Mouse (Mus musculus): ENCODE measurements around the gene Gm49403.

Gm49403 gene

DNA sequence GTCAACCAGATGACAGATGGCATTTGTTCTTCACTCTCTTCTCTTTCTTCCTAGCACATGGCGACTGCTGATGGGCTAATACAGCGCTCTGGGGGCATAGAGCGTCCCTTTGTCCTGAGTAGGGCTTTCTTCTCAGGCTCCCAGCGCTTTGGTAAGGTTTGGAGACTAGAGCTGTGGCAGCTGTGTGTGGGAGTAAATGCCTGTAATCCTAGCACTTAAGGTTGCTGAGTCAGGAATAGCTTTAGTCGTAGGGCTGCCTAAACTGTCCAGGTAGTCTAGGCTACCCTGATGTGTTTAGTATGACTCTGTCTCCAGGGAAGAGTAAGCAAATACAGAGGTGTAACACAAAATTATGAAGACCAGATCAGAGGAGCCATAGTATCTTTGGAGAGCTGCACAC lies 28.1 kb downstream of the Gm49403 start:
- no peak for DNase-seq (ENCODE audit: low spot score in 2 of 2)

DNA sequence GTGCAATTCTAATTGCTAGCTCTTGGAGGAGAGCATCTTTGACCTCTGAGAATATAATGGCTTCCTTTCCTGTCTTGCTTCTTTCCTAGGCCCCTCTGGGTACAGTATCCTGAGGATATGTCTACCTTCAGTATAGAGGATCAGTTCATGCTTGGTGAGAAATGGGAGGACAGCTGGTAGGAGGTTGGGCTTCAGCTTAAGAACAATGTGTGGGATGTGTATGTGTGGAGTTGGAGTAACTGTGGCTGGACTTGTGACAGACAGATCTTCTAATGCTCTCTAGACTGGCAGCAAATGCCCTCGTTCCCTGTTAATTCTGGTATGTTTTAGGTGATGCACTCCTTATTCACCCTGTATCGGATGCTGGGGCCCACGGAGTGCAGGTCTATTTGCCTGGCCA lies 30.5 kb downstream of the Gm49403 start:
- no peak for DNase-seq (ENCODE audit: low spot score in 2 of 2)

DNA sequence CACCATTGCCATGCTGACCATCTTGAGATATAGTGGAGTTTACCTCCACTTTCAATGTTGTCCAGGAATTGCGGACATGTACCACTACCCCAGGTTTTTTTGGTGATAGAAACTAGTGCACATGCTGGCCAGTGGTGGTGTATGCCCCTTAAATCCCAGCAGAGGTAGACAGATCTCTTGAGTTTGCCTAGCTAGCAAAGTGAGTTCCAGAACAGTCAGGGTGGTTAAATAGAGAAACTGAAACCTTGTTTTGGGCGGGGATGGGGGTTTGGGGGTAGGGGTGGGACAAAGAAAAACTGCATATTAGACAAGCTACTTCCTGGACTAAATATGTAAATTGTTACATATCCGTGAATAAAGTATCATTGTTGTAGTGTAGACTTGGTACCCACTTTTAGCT lies 35.3 kb downstream of the Gm49403 start:
- DNase-seq (ENCODE audit: low spot score in 2 of 2): no peak

DNA sequence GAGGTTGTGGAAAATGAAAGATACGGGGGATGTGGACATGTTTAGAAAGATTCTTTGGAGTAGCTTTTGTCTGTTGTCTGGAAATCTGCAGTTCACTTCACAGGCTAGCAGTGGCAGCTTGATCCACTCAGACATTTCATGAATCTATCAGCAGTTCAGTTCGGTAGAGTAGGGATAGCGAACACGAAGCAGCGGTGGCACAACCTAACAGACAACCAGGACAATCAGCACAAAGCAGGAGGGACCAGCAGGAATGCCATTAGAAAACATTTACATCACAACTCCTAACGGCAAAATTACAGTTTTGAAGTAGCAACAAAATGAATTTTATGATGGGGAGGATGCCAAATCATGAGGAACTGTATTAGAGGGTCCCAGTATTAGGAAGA lies 35.9 kb downstream of the Gm49403 start:
- DNase-seq (ENCODE audit: low spot score in 2 of 2): no peak

DNA sequence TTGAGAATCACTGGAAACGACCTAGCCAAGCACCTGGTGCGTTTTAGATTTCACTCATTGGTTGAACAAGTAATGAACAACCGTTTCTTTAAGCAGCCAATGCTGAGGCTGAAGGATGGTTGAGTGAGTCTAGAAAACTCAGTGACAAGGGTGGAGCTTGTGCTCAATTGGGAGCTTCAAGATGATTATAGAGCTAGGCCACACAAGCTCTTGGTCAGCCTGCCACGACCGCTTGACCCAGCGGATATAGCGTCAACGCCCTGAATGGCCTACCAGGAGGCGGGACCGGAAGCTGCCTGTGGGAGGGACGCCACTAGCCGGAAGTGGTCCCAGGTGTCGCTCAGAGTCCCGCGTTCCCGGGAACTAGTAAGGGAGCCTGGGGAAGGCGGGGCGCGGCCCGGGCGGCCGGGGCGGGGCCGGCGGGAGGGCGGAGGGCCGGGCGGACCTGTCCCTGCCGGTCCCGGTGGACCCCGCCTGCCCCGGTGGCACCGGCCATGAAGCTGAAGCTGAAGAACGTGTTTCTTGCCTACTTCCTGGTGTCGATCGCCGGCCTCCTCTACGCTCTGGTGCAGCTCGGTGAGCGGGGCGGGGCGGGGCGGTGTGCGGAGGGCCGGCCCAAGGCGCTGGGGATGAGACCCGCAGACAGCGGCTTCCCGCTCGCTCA lies 36.5 kb downstream of the Gm49403 start, which contains the start of gene B3gat3:
Gene B3gat3 (plus strand): TSS at position 302 of the 664 bp plus-strand sequence.
- peak; percentile 88 to 91 for DNase-seq (ENCODE audit: low spot score in 2 of 2)

DNA sequence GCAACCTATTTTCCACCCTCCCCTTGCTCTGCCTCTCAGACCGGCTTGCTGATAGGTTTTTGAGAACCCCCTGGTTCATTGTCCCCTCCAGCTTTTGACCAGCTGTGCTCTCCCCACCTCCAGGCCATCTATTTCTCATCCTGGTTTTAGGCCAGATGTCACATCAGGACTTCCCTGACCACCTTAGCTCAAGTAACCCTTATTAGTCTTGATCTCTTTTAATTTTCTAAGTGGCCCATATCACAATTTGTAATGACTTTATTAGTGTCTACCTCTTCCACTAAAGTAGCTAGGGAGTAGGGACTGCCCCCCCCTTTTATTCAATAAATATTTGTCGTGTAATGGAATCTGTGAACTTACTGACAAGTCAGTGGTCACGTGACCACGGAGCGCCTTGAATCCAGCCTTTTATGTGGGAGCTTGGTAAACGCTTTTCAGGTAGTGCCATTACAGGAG lies 37.1 kb downstream of the Gm49403 start:
- DNase-seq (ENCODE audit: low spot score in 2 of 2): no peak

DNA sequence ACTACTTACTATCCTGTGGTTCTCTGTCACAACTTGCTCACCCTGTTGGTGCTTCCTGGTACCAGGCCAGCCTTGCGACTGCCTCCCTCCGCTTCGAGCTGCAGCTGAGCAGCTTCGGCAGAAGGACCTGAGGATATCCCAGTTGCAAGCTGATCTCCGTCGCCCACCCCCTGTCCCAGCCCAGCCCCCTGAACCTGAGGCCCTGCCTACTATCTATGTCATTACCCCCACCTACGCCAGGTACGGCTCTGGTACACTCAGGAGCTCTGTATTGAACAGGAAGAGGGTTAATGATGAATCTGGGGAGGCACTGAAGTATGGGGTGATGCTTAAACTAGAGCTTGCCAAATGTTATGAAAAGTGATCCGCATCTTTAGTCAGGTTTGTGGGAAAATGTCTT lies 38.0 kb downstream of the Gm49403 start:
- no peak for DNase-seq (ENCODE audit: low spot score in 2 of 2)

DNA sequence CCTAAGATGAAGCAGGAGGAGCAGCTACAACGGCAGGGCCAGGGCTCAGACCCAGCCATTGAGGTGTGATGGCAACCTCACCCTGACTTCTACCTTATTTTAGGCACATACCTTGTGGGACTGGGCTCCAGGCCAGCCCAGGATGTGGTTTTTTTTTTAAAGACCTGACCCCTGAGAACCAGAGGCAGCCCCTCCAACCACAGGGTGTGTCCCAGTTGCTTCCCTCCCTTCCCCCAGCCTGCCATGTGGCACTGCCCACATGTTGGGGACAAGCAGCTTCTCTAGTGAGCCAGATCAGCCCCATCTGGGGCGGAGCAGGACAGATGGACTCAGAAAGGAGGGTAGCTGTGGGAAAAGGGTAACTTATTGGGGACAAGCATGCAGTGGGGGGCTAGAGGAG lies 43.0 kb downstream of the Gm49403 start:
- no peak for DNase-seq (ENCODE audit: low spot score in 2 of 2)

DNA sequence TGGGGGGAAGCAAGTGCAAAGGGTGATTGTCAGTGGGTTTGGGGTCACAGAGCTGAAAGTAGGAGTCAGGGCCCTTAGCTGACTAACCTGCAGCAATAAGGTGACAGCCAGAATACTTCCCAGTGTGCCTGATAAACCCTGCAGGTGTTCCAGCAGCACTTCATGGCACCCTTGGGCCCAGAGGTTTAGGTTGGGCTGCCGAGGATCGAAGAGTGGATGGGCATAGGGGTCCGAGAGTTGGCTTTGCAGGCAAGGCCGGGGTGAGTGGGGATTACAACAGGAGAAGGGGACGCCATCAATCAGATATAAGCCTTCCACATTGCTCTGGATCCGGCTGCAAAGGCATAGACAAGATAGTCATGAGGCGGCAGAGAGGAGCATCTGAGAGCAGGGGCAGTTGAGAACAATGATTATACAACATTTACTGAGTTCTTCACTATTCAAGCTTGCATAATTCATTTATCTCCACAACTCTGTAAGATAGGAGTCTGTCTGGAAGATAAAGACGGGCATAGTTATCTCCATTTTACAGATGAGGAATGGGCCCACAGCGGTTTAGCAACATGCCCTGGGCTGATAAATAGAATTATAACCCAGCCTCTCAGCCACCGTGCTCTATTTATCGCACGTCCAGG lies 44.3 kb downstream of the Gm49403 start:
- DNase-seq (ENCODE audit: low spot score in 2 of 2): no peak

DNA sequence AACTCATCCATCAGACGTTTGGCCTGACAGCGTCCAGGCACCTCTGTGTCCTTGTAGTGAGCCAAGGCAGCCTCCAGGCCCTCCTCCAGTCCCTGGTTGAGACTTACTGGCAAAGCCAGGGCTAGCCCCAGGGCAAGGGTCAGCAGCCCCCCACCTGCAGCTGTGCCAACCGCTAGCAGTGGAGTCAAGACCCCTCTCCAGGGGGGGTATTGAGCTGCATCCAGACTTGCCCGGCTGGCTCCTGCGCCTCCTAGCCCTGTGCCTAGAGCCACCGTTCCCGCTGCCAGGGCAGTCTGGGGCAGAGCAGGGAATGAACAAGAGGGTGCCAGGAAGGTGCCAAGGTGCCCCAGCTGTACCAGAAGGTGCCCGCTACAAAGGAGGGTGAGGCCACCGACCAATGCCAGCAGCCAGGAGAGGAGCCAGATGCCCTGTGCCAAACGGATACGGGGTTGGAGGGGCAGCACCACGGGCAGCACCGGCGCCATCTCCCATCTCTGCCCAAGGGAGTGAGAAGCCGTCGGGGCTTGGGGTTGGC lies 45.0 kb downstream of the Gm49403 start:
- no peak for DNase-seq (ENCODE audit: low spot score in 2 of 2)

DNA sequence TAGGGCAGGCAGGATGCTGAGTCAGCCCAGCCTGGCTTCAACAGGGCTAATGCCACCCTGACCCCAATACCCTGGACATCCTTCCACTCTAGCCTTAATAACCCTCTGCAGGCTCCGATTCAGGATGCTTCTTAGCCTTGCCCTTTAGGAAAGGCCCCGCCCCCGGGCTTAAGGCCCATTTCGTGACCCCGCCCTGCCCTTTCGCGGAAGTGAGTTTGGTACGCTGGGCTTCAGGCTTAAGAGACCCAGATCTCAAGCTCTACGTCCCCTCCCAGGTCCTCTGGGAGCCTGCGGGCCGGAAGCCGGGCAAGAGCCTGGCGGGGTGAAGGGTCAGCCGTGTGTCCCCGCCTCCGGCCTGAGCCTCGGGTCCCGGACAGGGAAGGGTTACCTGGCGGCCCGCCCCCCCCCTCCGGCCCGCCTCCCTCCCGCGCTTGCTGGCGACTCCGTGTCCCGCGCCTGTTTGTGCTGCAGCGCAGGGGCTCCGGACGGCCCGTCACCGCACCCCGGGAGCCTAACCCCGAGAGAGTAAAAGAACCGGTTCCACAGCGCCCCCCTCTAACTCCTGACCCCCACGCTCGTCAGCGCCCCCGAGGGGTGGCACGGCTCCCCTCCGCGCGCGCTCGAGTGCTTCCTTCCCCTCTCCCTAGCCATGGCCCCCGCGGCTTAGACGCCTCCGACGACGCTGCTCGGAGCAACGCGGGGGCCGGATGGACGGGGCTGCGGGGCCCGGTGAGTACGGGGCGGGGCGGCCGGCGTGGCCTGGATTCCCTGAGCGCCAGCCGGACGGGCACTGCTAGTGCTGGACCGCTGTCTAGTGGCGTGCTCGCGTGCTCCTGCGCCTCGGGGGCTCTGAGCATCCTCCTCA lies 45.7 kb downstream of the Gm49403 start, which contains the start of the genes Rom1 and Eml3:
Gene Rom1 (minus strand): TSS at position 133 of the 865 bp plus-strand sequence.
Gene Eml3 (plus strand): TSS at position 329 of the 865 bp plus-strand sequence.
- DNase-seq (ENCODE audit: low spot score in 2 of 2): peak; percentile 65 to 68

DNA sequence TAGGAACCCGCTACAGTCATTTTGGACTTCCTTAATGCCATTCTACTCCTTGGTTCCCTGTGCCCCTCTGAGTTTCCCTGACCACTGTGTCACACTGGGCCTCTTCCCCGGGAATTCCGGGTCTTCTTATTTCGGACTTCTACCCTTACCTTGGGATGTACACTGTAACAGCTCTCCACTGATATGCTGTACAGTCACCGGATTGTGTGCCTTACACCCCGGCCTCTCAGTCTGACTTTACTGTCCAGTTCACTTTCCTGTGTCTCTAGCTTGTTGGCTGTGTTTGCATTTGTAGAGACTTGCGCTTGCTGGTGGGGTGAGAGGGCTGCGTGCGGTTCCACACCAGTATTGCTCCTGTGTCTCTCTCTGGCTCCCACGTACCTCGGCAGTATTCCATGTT lies 46.4 kb downstream of the Gm49403 start:
- DNase-seq (ENCODE audit: low spot score in 2 of 2): no peak

DNA sequence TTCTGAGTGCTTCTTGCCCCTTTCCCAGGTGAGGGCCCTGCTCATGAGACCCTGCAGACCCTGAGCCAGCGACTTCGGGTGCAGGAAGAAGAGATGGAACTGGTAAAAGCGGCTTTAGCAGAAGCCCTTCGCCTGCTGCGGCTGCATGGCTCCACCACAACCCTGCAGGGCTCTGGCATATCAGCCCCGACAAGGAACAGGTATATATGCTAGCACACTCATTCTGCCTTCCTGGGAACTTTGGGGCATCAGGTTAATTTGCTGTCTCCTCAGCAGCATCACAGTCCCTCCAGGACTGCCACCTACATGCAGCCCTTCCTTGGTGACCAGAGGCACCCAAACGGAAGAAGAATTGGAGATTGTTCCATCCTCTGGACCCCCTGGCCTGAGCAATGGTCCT lies 47.0 kb downstream of the Gm49403 start:
- DNase-seq (ENCODE audit: low spot score in 2 of 2): no peak

DNA sequence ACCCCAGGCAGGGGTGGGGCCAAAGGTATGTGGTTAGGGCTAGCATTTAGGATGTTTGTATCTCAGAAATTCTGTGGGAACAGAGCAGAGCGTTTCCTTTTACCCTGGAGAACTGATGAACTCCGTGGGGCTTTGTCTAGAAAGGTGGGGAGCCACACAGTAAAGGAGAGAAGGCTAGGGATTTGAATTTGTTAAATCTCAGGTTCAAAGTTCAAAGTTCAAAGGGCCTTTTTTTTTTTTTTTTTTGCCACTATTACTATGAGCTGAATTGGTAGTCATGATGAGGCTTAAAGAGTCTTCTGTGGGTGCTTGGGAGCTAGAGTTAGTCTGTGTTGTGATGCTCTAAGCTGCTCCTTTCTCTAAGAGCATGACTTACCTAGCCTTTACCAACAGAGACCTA lies 53.0 kb downstream of the Gm49403 start:
- DNase-seq (ENCODE audit: low spot score in 2 of 2): no peak
